Mouse (Mus musculus) left cerebral cortex, adult 2 months (tissue): Measurements from ENCODE around the gene Grk5. TPM values are rescaled to one million over a fixed set of nuclear protein-coding genes. Genes with fewer than 3 reads are reported as not detected.
A peak's percentile ranks its signal among the peaks of the same experiment; 100 is the strongest.

ENCODE experiments used
- DNase-seq, 2 experiments: peaks; one replicate each; pipeline ENCODE4 v3.0.0; 2021 to 2022; ENCODE audit warnings: low spot score in 2 of 2, mixed read lengths in 1 of 2; ENCODE audit errors: extremely low spot score in 1 of 2
- H3K27ac ChIP-seq: fragments of 200-600 bp; 2 replicates; pipeline ENCODE4 v1.8.1; 2022
- H3K4me3 ChIP-seq: fragments of 200-600 bp; 2 replicates; pipeline ENCODE4 v1.8.1; 2022
- CTCF ChIP-seq: fragments of 200-600 bp; IDR thresholded peaks from 2 replicates; pipeline ENCODE4 v1.8.1; 2022; ENCODE audit warnings: antibody characterized with exemption, mild to moderate bottlenecking, moderate library complexity
- intact Hi-C: fragments of 180-260 bp; cut with DNase I; formaldehyde crosslinking; loops from one replicate; pipeline ENCODE4 v1.15.1; 2025
- total RNA-seq, 2 experiments: library from RNA; stranded (reverse); gene quantifications; 2 replicates each; pipeline ENCODE4 v1.2.3; 2021

The Grk5 gene
- total RNA-seq, 2 experiments from 2014 or later, result 18.2 to 18.5 TPM

DNA sequence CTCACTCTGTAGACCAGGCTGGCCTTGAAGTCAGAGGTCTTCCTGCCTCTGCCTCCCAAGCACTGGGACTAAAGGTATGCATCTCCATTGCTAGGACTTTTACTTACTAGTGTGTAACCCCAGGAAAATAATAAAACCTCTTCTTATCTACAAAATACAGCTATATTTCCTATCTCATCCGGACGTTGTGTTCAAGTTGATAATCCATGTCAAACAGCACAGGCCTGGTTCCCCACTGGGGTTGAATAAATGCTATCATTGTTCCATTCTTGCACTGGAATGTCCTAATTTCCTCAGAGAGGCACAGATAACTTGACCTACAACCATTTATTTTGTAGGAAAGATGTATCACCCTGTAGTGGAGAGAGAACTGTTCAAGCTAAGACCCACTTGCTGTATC is 1.9 kb upstream of the Grk5 start:
- no peak for DNase-seq
- no peak overlapping the region for H3K27ac ChIP-seq
- no peak overlapping the region for H3K4me3 ChIP-seq
- intact Hi-C loops, result loop anchor here (10.0 kb wide), 2 partner anchors 307 to 337 kb away; partner anchors contain the start of gene Csf2ra
- no peak for TF ChIP-seq CTCF

DNA sequence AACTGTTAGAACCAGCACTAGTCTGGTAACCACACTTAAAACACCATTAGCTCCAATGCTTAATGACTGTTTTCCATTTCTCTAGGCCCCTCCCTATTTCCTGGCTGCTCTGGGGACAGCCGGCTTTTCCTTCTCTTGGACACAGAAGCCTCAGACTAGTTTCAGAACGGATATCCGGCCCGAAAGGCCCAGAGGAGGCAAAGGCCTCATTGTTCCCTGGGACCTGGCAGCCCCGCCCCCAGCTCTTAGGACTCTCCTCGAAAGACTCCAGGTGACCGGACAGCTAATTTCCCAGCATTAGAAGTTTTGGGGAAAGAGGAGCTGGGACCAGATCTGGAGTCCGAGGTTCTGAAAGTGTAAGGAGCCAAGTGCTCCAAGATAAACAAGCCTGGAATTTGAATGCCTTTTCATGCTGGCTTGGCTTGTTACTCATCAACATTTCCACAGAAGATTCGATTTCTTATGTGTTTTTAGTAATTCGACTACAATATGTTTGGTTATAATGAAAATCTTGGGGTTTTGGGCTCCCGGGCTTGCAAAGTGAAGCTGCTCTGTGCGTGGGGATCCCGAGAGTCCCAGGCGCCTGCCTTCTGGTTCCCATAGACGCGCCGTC is 342 bp upstream of the Grk5 start:
- TF ChIP-seq CTCF, result no peak
- peak overlapping the region; percentile 97 for H3K27ac ChIP-seq
- H3K4me3 ChIP-seq, result peak overlapping the region; percentile 96
- intact Hi-C loops, result loop anchor here (1.0 to 10.0 kb wide), 3 partner anchors 195 to 336 kb away; partner anchors contain the start of gene Csf2ra
- DNase-seq, result peak; percentile 13 to 45

DNA sequence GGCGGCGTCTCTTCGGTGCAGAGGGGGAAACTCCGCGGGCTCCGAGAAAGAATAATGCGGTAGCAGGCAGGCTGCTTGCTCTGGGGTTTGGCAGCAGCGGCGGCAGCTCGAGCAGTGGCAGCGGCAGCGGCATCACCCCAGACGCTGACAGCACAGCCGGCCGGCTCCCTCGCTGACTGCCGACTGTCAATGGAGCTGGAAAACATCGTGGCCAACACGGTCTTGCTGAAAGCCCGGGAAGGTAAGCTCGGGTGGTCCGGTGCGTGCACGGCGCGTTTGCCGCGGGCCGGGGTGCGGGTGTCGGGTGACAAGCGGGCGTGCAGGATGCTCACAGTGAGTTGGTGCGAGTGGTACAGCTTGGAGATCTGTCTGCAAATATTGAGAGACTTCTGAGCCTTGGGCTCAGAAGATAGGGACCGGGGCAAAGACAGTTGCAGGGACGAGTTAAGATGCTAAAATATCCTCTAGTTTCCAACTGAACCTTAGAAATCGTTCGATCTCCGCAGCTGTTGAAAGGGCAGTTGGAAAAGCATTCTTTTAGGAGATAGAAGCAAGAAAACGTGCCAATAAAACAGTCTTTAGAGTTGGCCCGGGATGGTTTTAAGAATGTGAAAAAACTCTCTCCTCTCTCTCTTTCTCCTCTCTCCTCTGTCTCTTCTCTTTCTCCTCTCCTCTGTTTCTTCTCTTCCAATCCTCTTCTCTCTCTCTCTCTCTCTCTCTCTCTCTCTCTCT is 1.0 kb downstream of the Grk5 start:
- Histone ChIP-seq H3K27ac (peak overlapping the region; percentile 84), H3K4me3 (peak overlapping the region; percentile 96)
- no peak for TF ChIP-seq CTCF
- intact Hi-C loops, result no loop called here
- DNase-seq, result peak; percentile 60 to 62

DNA sequence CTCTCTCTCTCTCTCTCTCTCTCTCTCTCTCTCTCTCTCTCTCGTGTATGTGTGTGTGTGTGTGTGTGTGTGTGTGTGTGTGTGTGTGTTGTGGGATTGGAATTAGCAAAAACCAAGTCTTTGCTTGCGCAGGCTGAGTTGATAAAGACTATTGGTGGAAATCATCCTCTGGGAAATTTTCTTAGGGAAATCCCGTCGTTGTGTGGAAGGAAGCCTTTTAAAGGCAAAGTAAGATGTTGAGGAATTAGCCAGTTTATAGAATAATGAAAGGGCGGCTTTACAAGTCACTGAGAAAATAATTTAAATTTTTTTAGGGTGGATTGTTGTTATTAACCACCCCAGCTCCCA is 1.5 kb downstream of the Grk5 start:
- intact Hi-C loops, result no loop called here
- TF ChIP-seq CTCF, result no peak
- Histone ChIP-seq H3K27ac (no peak overlapping the region; the same call in 1 of the 2 replicates), H3K4me3 (peak overlapping the region; percentile 41)
- no peak for DNase-seq

DNA sequence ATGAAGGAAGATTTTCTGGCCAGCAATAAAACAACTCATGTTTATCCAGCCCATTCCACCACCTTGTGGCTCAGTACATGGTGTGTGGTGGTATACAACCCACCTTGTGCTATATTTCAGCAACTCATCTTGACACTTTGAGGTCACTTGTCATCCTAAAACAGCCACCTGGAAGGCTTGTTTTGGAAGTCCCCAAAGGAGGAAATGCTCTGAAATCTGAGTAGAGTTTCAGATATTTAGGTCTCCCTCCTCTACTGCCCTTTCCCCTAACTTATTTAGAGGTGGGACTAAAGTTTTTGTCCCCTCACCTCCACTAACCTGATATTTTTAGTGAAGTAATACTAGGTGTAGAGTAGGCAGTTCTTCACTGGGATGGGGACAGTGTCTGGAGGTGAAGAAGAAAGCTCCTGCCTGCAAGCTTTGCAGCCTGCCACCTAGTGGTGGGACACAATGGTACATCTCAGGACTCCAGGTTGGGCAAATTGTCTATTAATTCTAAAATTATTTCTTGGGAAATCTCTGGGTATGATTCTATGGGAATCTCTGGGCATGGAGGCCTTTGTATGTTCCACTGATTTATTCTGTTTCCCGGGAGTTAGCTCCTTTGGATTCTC is 2.5 kb downstream of the Grk5 start:
- peak; percentile 48 to 60 for DNase-seq
- H3K4me3 ChIP-seq, result peak overlapping the region; percentile 41; the same call in 1 of the 2 replicates
- no peak overlapping the region for H3K27ac ChIP-seq
- intact Hi-C loops, result no loop called here
- peak; percentile 94 for TF ChIP-seq CTCF

DNA sequence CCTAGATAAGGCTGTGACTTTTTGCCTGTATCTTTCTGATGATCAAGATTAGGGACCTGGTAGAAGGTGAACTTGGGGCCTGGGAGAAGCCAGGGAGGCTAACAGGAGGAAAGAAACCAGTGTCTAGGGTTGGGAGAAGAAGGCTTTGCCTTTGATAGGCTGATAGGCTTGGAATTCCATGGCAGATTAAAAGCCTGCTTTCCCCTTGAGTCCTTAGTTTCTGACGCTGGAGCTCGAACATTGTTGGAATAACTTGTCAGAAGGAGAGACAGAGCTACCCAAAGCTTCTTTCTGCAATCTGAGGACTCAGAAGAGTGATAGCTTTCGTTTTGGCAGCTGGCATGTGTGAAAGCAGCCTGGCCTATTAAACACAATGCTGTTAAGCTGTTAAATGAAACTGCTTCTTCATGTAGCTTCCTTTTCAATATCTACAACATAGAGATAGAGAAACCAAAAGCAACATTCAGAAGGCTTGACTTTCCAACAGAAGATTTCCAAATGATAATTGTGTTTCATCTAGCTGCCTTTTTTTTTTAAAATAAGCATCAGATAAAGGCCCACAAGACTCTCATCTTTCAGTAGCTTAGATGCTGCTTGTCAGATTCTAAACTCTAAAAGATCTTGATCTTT is 5.8 kb downstream of the Grk5 start:
- DNase-seq, result no peak
- Histone ChIP-seq H3K27ac (no peak overlapping the region), H3K4me3 (no peak overlapping the region)
- intact Hi-C loops, result no loop called here
- no peak for TF ChIP-seq CTCF

DNA sequence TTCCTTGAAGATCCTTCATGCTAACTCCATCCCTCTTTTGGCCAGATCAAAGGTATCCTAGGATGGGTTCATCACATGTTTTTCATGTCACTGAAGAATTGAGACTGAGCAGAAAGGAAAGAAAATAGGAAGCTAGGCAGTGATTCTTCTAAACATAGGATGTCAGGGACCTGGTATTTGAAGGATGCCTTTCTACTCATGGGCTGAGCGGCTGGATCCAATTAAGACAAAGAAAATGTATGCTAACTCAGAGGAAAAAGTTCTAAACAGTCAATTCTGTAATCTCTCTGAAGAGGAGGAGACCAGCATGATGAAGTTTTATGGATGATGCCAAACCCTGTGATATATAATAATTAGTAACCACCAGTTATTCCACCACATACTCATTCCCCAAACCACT is 13.6 kb downstream of the Grk5 start:
- TF ChIP-seq CTCF, result no peak
- H3K27ac ChIP-seq, result no peak overlapping the region
- intact Hi-C loops, result no loop called here
- no peak overlapping the region for H3K4me3 ChIP-seq
- DNase-seq, result no peak

DNA sequence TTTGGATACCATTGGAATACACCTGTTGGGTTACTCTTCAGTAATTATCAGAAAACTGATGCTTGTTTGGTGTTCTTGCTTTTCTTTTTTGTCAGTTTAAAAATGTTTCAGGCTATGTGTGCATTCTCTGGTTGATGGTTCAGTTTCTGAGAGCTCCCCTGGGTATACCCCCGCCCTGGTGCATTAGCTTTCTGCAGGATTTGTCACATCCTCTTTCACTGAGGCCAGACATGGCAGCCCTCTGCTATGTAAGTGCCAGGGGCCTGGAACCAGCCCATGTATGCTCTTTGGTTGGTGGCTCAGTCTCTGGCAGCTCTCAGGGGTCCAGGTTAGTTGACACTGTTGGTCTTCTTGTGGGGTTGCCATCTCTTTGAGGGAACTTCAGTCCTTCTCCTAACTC is 14.4 kb downstream of the Grk5 start:
- no peak overlapping the region for H3K27ac ChIP-seq
- H3K4me3 ChIP-seq, result no peak overlapping the region
- intact Hi-C loops, result no loop called here
- TF ChIP-seq CTCF, result no peak
- no peak for DNase-seq

DNA sequence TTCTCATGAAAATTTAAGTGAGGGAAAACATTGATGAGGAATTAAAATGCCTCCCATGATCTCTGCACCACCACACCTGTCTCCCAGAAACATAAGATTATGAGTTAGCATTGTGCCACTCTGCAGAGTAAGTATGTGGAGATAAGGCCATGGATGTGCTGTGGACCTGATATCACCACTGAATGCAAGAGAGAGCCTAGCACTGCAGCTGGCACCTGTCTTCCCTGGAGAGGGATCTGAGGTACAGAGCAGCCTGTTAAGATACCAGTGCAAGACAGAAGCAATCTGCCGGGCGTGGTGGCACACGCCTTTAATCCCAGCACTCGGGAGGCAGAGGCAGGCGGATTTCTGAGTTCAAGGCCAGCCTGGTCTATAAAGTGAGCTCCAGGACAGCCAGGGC is 15.9 kb downstream of the Grk5 start:
- Histone ChIP-seq H3K4me3 (no peak overlapping the region), H3K27ac (no peak overlapping the region)
- no peak for DNase-seq
- intact Hi-C loops, result no loop called here
- no peak for TF ChIP-seq CTCF

DNA sequence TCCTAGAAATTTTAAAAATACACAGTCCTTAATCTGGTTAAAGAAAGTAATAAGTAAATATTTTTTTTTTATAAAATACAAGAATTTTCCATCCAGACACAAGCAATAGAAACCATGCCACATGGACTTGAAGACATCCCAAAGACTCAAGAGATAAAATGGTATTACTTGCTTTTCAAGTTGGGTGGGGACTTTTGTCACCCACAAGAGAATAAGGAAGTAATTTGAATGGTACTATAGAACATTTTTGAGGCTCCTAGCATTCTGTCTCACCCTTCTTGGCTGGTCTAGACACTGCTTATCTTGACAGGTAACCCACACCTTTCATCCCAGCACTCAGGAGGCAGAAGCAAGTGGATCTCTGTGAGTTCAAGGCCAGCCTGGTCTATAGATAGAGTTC is 20.8 kb downstream of the Grk5 start:
- intact Hi-C loops, result no loop called here
- no peak for DNase-seq
- no peak for TF ChIP-seq CTCF
- Histone ChIP-seq H3K27ac (no peak overlapping the region), H3K4me3 (no peak overlapping the region)

DNA sequence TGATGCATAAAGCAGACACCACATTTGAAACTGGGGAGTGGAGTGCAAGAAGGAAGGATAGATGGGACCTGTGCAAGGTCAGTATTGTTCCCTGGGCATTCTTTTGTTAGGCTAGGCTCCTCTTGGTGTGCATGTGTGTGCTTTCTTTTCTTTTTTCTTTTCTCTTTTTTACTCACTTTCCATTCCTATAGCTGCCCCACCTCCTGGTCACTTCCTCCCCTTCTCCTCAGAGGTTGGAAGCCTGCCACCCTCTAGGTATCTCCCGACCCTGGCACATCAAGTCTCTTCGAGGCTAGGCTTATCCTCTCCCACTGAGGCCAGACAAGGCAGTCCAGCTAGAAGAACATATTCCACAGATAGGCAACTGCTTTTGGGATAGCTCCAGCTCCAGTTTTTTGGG is 22.1 kb downstream of the Grk5 start:
- intact Hi-C loops, result no loop called here
- no peak for DNase-seq
- Histone ChIP-seq H3K4me3 (no peak overlapping the region), H3K27ac (no peak overlapping the region)
- TF ChIP-seq CTCF, result no peak

DNA sequence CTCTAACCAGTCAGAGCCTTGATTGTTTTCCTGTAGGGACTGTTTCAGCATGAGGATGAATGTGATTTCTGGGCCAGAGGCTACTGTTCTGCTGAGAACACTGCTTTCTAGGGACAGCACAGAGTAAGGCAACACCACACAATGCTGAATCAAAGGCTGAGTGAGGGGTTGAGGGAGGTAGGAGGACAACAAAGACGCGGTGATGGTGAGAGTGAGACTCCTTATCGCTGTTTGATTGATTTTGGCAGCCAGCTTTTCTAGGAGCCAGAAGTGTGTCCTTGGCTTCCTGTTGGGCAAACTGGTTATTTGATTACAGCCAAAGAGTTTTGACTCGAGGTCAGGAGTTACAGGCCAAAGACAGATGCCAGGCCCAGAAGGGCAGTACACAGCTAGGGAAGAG is 25.7 kb downstream of the Grk5 start:
- no peak for TF ChIP-seq CTCF
- intact Hi-C loops, result no loop called here
- DNase-seq, result no peak
- Histone ChIP-seq H3K4me3 (no peak overlapping the region), H3K27ac (no peak overlapping the region)
